Mouse (Mus musculus) MEL (cell line): Measurements from ENCODE around the gene Mia3. TPM values are rescaled to one million over a fixed set of nuclear protein-coding genes. Genes with fewer than 3 reads are reported as not detected.
"Not testable (repeated sequence)": the region's sequence is repeated elsewhere in the genome, so short reads cannot be mapped to it uniquely, and the experiment has no call there.

ENCODE experiments used
- DNase-seq: peaks from one replicate; pipeline ENCODE4 v3.0.0; 2011; ENCODE audit warnings: low read depth, low spot score
- H3K27ac ChIP-seq: 2 replicates; pipeline ENCODE4 v1.5.1; 2012; ENCODE audit warnings: low read depth, mild to moderate bottlenecking, control low read depth, low read length, moderate library complexity; ENCODE audit not compliant: control insufficient read depth
- H3K27me3 ChIP-seq, 2 experiments: fragments of 150-350 bp in 1 of 2; sonication (generic) in 1 of 2; 2 replicates each; pipeline ENCODE4 v1.6.1; 2012; ENCODE audit warnings: low read length in 2 of 2, mild to moderate bottlenecking in 2 of 2, improper control_type of control experiment in 1 of 2, moderate library complexity in 1 of 2; ENCODE audit not compliant: insufficient read depth in 2 of 2, control insufficient read depth in 1 of 2
- H3K36me3 ChIP-seq, 2 experiments: 2 replicates each; pipeline ENCODE4 v1.6.1; 2012 to 2014; ENCODE audit warnings: low read length in 2 of 2, improper control_type of control experiment in 1 of 2, inconsistent platforms in 1 of 2, mild to moderate bottlenecking in 1 of 2; ENCODE audit not compliant: insufficient read depth in 2 of 2, control insufficient read depth in 1 of 2
- H3K4me1 ChIP-seq, 2 experiments: fragments of 150-350 bp in 1 of 2; sonication (generic) in 1 of 2; 2 replicates each; pipeline ENCODE4 v1.6.1; 2012; ENCODE audit warnings: low read length in 2 of 2, improper control_type of control experiment in 1 of 2, mild to moderate bottlenecking in 1 of 2; ENCODE audit not compliant: insufficient read depth in 2 of 2, control insufficient read depth in 1 of 2
- H3K4me3 ChIP-seq, 2 experiments: fragments of 150-350 bp in 1 of 2; sonication (generic) in 1 of 2; 2 replicates each; pipeline ENCODE4 v1.5.1; 2012; ENCODE audit warnings: low read depth in 2 of 2, low read length in 2 of 2, mild to moderate bottlenecking in 2 of 2, moderate library complexity in 2 of 2, control low read depth in 1 of 2, improper control_type of control experiment in 1 of 2; ENCODE audit not compliant: control insufficient read depth in 1 of 2, insufficient read depth in 1 of 2
- H3K79me2 ChIP-seq: 2 replicates; pipeline ENCODE4 v1.6.1; 2012; ENCODE audit warnings: mild to moderate bottlenecking, low read length, moderate library complexity; ENCODE audit not compliant: control insufficient read depth, poor library complexity, insufficient read depth
- H3K9ac ChIP-seq: 2 replicates; pipeline ENCODE4 v1.6.1; 2012; ENCODE audit warnings: low read depth, mild to moderate bottlenecking, control low read depth, low read length, moderate library complexity; ENCODE audit not compliant: control insufficient read depth, poor library complexity, severe bottlenecking
- H3K9me3 ChIP-seq: fragments of 150-350 bp; sonication (generic); replicated peaks from 2 replicates; pipeline ENCODE4 v1.6.1; 2012; ENCODE audit warnings: mild to moderate bottlenecking, low read length, improper control_type of control experiment, moderate library complexity; ENCODE audit not compliant: insufficient read depth
- BHLHE40 ChIP-seq: IDR thresholded peaks from 2 replicates; pipeline ENCODE4 v1.6.1; 2012; ENCODE audit warnings: low read depth, mild to moderate bottlenecking, inconsistent platforms, low read length, improper control_type of control experiment, borderline replicate concordance
- CHD2 ChIP-seq: IDR thresholded peaks from 2 replicates; pipeline ENCODE4 v1.6.1; 2011; ENCODE audit warnings: low read length, improper control_type of control experiment
- EP300 ChIP-seq, 2 experiments: IDR thresholded peaks; 2 replicates each; pipeline ENCODE4 v1.6.1; 2011; ENCODE audit warnings: improper control_type of control experiment in 2 of 2, low read length in 2 of 2, low read depth in 1 of 2, mild to moderate bottlenecking in 1 of 2
- ETS1 ChIP-seq: IDR thresholded peaks from 2 replicates; pipeline ENCODE4 v1.6.1; 2012; ENCODE audit warnings: low read depth, mild to moderate bottlenecking, inconsistent platforms, low read length, improper control_type of control experiment, moderate library complexity
- HCFC1 ChIP-seq: IDR thresholded peaks from 2 replicates; pipeline ENCODE4 v1.6.1; 2012; ENCODE audit warnings: low read depth, mild to moderate bottlenecking, inconsistent platforms, low read length, improper control_type of control experiment, moderate library complexity
- JUND ChIP-seq: IDR thresholded peaks from 2 replicates; pipeline ENCODE4 v1.6.1; 2011; ENCODE audit warnings: low read depth, mild to moderate bottlenecking, improper control_type of control experiment, low read length
- MEF2A ChIP-seq: IDR thresholded peaks from 2 replicates; pipeline ENCODE4 v1.6.1; 2014; ENCODE audit warnings: low read depth, mild to moderate bottlenecking, inconsistent platforms, low read length, improper control_type of control experiment; ENCODE audit not compliant: poor library complexity, insufficient replicate concordance, severe bottlenecking; ENCODE audit errors: extremely low read depth
- MXI1 ChIP-seq: IDR thresholded peaks from 2 replicates; pipeline ENCODE4 v1.6.1; 2011; ENCODE audit warnings: mild to moderate bottlenecking, low read depth, low read length, improper control_type of control experiment
- MYC ChIP-seq: IDR thresholded peaks from 2 replicates; pipeline ENCODE4 v1.6.1; 2011; ENCODE audit warnings: low read depth, mild to moderate bottlenecking, low read length, improper control_type of control experiment, moderate library complexity
- NELFE ChIP-seq: IDR thresholded peaks from 2 replicates; pipeline ENCODE4 v1.6.1; 2011; ENCODE audit warnings: low read depth, low read length, improper control_type of control experiment
- POLR2AphosphoS2 ChIP-seq: IDR thresholded peaks from 2 replicates; pipeline ENCODE4 v1.6.1; 2011; ENCODE audit warnings: low read length, improper control_type of control experiment
- POLR2AphosphoS5 ChIP-seq: IDR thresholded peaks from 2 replicates; pipeline ENCODE4 v1.6.1; 2012; ENCODE audit warnings: low read depth, borderline replicate concordance, mild to moderate bottlenecking, inconsistent platforms, low read length, moderate library complexity, mixed read lengths
- RCOR1 ChIP-seq: IDR thresholded peaks from 2 replicates; pipeline ENCODE4 v1.6.1; 2012; ENCODE audit warnings: low read depth, mild to moderate bottlenecking, inconsistent platforms, low read length, improper control_type of control experiment
- SIN3A ChIP-seq: IDR thresholded peaks from 2 replicates; pipeline ENCODE4 v1.6.1; 2012; ENCODE audit warnings: low read length, improper control_type of control experiment, inconsistent platforms
- SMC3 ChIP-seq: IDR thresholded peaks from 2 replicates; pipeline ENCODE4 v1.6.1; 2011; ENCODE audit warnings: low read depth, low read length, improper control_type of control experiment
- TAL1 ChIP-seq: IDR thresholded peaks from 2 replicates; pipeline ENCODE4 v1.6.1; 2012; ENCODE audit warnings: mild to moderate bottlenecking, inconsistent platforms, low read length, moderate library complexity, mixed read lengths
- TBP ChIP-seq: IDR thresholded peaks from 2 replicates; pipeline ENCODE4 v1.8.0; 2011; ENCODE audit warnings: low read depth, low read length, improper control_type of control experiment
- TCF12 ChIP-seq: IDR thresholded peaks from 2 replicates; pipeline ENCODE4 v1.6.1; 2014; ENCODE audit warnings: low read depth, mild to moderate bottlenecking, inconsistent platforms, low read length, improper control_type of control experiment, moderate library complexity
- UBTF ChIP-seq: IDR thresholded peaks from 2 replicates; pipeline ENCODE4 v1.6.1; 2012; ENCODE audit warnings: low read depth, mild to moderate bottlenecking, inconsistent platforms, low read length, improper control_type of control experiment, moderate library complexity, borderline replicate concordance; ENCODE audit not compliant: insufficient read depth
- ZC3H11A ChIP-seq: IDR thresholded peaks from 2 replicates; pipeline ENCODE4 v1.6.1; 2012; ENCODE audit warnings: low read depth, mild to moderate bottlenecking, inconsistent platforms, low read length, improper control_type of control experiment
- ZMIZ1 ChIP-seq: IDR thresholded peaks from 2 replicates; pipeline ENCODE4 v1.6.1; 2012; ENCODE audit warnings: low read depth, mild to moderate bottlenecking, inconsistent platforms, low read length, improper control_type of control experiment, moderate library complexity
- polyA plus RNA-seq, 2 experiments: library from polyadenylated mRNA; stranded (reverse) in 1 of 2; unstranded in 1 of 2; fragments of >175 nt in 1 of 2; fragments of >200 nt in 1 of 2; gene quantifications; 2 replicates each; pipeline versions ENCODE4 v1.2.1 to v1.2.4; 2012; ENCODE audit warnings: low replicate concordance in 2 of 2, low read depth in 1 of 2; ENCODE audit not compliant: insufficient read length in 2 of 2, insufficient read depth in 1 of 2, missing spikeins in 1 of 2
- total RNA-seq: library from RNA; depleted of rRNA; stranded (reverse); fragments of 300-350 nt; gene quantifications from 2 replicates; pipeline ENCODE4 v1.2.3, GENCODE M21; 2012

Gene Mia3
- total and polyA plus RNA-seq, 3 experiments = 47.6 to 50.1 TPM; not detected in 1

DNA sequence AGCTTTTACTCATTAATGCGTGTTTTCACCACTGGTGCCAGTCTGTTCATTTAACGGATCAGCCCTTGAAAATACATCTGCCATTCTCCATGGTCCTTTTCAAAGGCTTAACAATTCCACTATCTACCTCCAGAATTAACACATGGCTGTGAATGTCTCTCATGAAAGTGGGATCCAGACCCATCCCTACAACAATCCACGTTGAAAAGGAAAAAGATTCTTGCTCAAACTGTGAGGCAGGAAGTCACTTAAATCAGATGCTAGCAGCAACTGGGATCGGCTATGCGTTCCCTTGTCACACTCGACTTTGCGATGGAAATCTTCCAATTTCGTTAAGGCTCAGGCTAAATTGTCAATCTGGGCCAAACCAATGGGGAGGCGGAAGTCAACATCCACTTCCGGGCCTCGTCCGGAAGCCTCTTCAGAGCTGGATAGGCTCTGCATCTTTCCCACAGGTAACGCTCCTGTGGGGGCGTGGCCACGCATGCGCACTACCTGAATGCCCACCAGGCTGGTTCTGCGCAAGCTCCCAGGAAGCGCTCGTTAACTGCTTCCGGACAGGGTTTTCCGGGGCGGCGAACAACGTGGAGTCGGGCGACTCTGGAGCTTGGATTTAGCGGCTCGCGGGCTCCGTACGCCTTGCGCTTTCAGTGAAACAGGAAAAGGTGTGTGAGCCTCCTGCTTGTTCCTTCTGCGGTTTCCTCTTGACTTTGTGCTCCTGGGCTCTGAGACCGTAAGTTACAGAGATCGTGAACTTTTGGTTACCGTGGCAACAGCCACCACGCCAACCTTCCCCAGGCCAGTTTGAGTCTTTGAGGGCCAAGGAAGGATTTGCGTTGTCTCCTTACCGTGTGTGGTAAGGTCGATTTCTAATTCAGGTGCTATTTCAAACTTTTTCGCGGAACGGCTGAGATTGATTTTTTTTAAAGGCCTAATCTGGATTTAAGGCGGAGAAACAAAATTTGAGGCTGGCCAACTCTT, 19.4 kb upstream of the Mia3 start, which contains the start of gene Taf1a (continued):
- peak; percentile 100 for TF ChIP-seq MXI1
- peak; percentile 64 for TF ChIP-seq RCOR1
- no peak for TF ChIP-seq TAL1
- TF ChIP-seq TBP = peak; percentile 41; the same call in 1 of the 2 replicates
- TF ChIP-seq NELFE = peak; percentile 88
- peak; percentile 59 for TF ChIP-seq TCF12
- TF ChIP-seq JUND = no peak
- TF ChIP-seq ZC3H11A = no peak
- peak; percentile 64; the same call in 1 of the 2 replicates for TF ChIP-seq ZMIZ1
- TF ChIP-seq SIN3A = peak; percentile 99
- TF ChIP-seq MYC = peak; percentile 96

DNA sequence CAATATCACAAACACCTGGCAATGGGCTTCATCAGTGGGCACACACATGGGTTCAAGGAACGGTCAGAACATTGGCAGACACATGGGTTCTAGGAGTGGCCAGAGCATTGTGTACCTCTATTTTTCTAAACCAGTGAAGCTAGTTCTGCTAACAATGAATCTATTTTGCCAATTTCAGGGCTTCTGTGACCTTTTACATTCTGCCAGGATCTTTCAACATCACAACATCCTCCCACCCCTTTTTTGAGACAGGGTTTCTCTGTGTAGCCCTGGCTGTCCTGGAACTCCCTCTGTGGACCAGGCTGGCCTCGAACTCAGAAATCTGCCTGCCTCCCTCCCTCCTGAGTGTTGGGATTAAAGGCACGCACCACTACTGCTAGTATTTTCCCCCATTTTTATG, 18.1 kb upstream of the Mia3 start:
- H3K9ac ChIP-seq, H3K27ac ChIP-seq, H3K9me3 ChIP-seq, H3K4me3 ChIP-seq, H3K27me3 ChIP-seq, DNase-seq, H3K4me1 ChIP-seq: not testable (repeated sequence)
- H3K79me2 ChIP-seq = peaks cover 18% of the 10 kb centered on the region
- H3K36me3 ChIP-seq = peaks cover 0 to 11% of the 10 kb centered on the region in 2 experiments; a peak in 2 of 4 replicates

GRCm38 (mm10) chr1:183382621-183383020, 13.3 kb upstream of the Mia3 start:
- no peaks in the 10 kb centered on the region for H3K9me3 ChIP-seq
- no peak for TF ChIP-seq TAL1
- TF ChIP-seq HCFC1 = no peak
- TF ChIP-seq ETS1 = no peak
- TF ChIP-seq TCF12 = no peak
- no peak for TF ChIP-seq BHLHE40
- TF ChIP-seq MEF2A = no peak
- no peak for TF ChIP-seq CHD2
- no peak for TF ChIP-seq POLR2AphosphoS5
- no peak for TF ChIP-seq SMC3
- no peak for TF ChIP-seq POLR2AphosphoS2
- no peak for TF ChIP-seq MYC
- no peak for TF ChIP-seq UBTF
- no peak for TF ChIP-seq MXI1
- TF ChIP-seq SIN3A = no peak
- TF ChIP-seq EP300 (IDR thresholded peaks at IDR 0.05; ENCODE audit: low read depth in 1 of 2, low read length in 2 of 2) = no peak
- DNase-seq = no peak
- no peak overlapping the region for H3K27ac ChIP-seq
- H3K4me3 ChIP-seq = no peak overlapping the region
- H3K36me3 ChIP-seq = no peaks in the 10 kb centered on the region; a peak in 1 of 4 replicates
- no peak overlapping the region for H3K9ac ChIP-seq
- H3K27me3 ChIP-seq = peaks cover 2 to 15% of the 10 kb centered on the region in 2 experiments
- no peaks in the 10 kb centered on the region for H3K79me2 ChIP-seq
- 0 out of 4 replicates have a peak, but pooled peaks cover 0 to 9% of the 10 kb centered on the region in 2 experiments for H3K4me1 ChIP-seq
